Mouse (Mus musculus): ENCODE data around the gene Mymk. TPM values are rescaled to one million over a fixed set of nuclear protein-coding genes. Genes with fewer than 3 reads are reported as not detected.

Gene Mymk
- polyA plus RNA-seq (2011; ENCODE audit: insufficient read depth, insufficient read length, low replicate concordance, missing spikeins): not detected in 2 replicates

GRCm38 (mm10) chr2:27071978-27072377 is at the start of gene Mymk:
TSS of gene Mymk (minus strand) at chr2:27072179.
- WGBS: 76% methylated on average over 2 of the region's 2 CpGs
- no peak for TF ChIP-seq POLR2A (IDR thresholded peaks at IDR 0.05; ENCODE audit: borderline replicate concordance, control insufficient read depth, low read depth, low read length)
- no peak for TF ChIP-seq CTCF (IDR thresholded peaks at IDR 0.05; ENCODE audit: control insufficient read depth, insufficient read depth, low read length)
- Histone ChIP-seq H3K4me3 (replicated peaks; ENCODE audit: control insufficient read depth, low read depth, low read length) (no peak within 1 kb of the TSS), H3K4me1 (ENCODE audit: control insufficient read depth, insufficient read depth, low read length) (no peaks in the 10 kb centered on the region), H3K27ac (ENCODE audit: control insufficient read depth, insufficient read depth, low read depth, low read length, poor library complexity) (no peak within 1 kb of the TSS)

- 52% methylated on average over 8 of the region's 8 CpGs for WGBS
- no peak overlapping the region for H3K27ac ChIP-seq (ENCODE audit: control insufficient read depth, insufficient read depth, low read depth, low read length, poor library complexity)
Measured at GRCm38 (mm10) chr2:27120241-27120641, 48.3 kb upstream of the Mymk start.

GRCm38 (mm10) chr2:27119766-27120165 is 47.8 kb upstream of the Mymk start:
- no peak for TF ChIP-seq POLR2A (IDR thresholded peaks at IDR 0.05; ENCODE audit: borderline replicate concordance, control insufficient read depth, low read depth, low read length)
- WGBS: 82% methylated on average over 2 of the region's 2 CpGs
- H3K27ac ChIP-seq (ENCODE audit: control insufficient read depth, insufficient read depth, low read depth, low read length, poor library complexity): no peak overlapping the region
- peaks cover 2% of the 10 kb centered on the region; the same call in 1 of the 2 replicates for H3K4me1 ChIP-seq (ENCODE audit: control insufficient read depth, insufficient read depth, low read length)
- H3K4me3 ChIP-seq (replicated peaks; ENCODE audit: control insufficient read depth, low read depth, low read length): no peak overlapping the region

More at GRCm38 (mm10) chr2:27120241-27120641, 48.3 kb upstream of the Mymk start:
- Histone ChIP-seq H3K4me1 (ENCODE audit: control insufficient read depth, insufficient read depth, low read length) (peaks cover 2% of the 10 kb centered on the region; the same call in 1 of the 2 replicates), H3K4me3 (replicated peaks; ENCODE audit: control insufficient read depth, low read depth, low read length) (no peak overlapping the region)
- TF ChIP-seq POLR2A (IDR thresholded peaks at IDR 0.05; ENCODE audit: borderline replicate concordance, control insufficient read depth, low read depth, low read length): no peak
- TF ChIP-seq CTCF (IDR thresholded peaks at IDR 0.05; ENCODE audit: control insufficient read depth, insufficient read depth, low read length): no peak

- 66% methylated on average over 4 of the region's 4 CpGs for WGBS
- H3K4me1 ChIP-seq (ENCODE audit: control insufficient read depth, insufficient read depth, low read length): peaks cover 2% of the 10 kb centered on the region; the same call in 1 of the 2 replicates
- no peak overlapping the region for H3K27ac ChIP-seq (ENCODE audit: control insufficient read depth, insufficient read depth, low read depth, low read length, poor library complexity)
- no peak overlapping the region for H3K4me3 ChIP-seq (replicated peaks; ENCODE audit: control insufficient read depth, low read depth, low read length)
- TF ChIP-seq CTCF (IDR thresholded peaks at IDR 0.05; ENCODE audit: control insufficient read depth, insufficient read depth, low read length) (no peak), POLR2A (IDR thresholded peaks at IDR 0.05; ENCODE audit: borderline replicate concordance, control insufficient read depth, low read depth, low read length) (no peak)
Measured at GRCm38 (mm10) chr2:27118452-27118851, 46.5 kb upstream of the Mymk start.

- Histone ChIP-seq H3K27ac (ENCODE audit: control insufficient read depth, insufficient read depth, low read depth, low read length, poor library complexity) (no peak overlapping the region), H3K4me3 (replicated peaks; ENCODE audit: control insufficient read depth, low read depth, low read length) (no peak overlapping the region), H3K4me1 (ENCODE audit: control insufficient read depth, insufficient read depth, low read length) (no peaks in the 10 kb centered on the region)
- TF ChIP-seq POLR2A (IDR thresholded peaks at IDR 0.05; ENCODE audit: borderline replicate concordance, control insufficient read depth, low read depth, low read length): no peak
- 87% methylated on average over 10 of the region's 10 CpGs for WGBS
Measured at GRCm38 (mm10) chr2:27114169-27114568, 42.2 kb upstream of the Mymk start.

GRCm38 (mm10) chr2:27112585-27112984 is 40.6 kb upstream of the Mymk start:
- no peak overlapping the region for H3K27ac ChIP-seq (ENCODE audit: control insufficient read depth, insufficient read depth, low read depth, low read length, poor library complexity)
- TF ChIP-seq CTCF (IDR thresholded peaks at IDR 0.05; ENCODE audit: control insufficient read depth, insufficient read depth, low read length) (no peak), POLR2A (IDR thresholded peaks at IDR 0.05; ENCODE audit: borderline replicate concordance, control insufficient read depth, low read depth, low read length) (no peak)
- WGBS: 84% methylated on average over 20 of the region's 20 CpGs

GRCm38 (mm10) chr2:27109052-27109451 is 37.1 kb upstream of the Mymk start:
- 79% methylated on average over 5 of the region's 5 CpGs for WGBS
- H3K4me1 ChIP-seq (ENCODE audit: control insufficient read depth, insufficient read depth, low read length): no peaks in the 10 kb centered on the region
- H3K27ac ChIP-seq (ENCODE audit: control insufficient read depth, insufficient read depth, low read depth, low read length, poor library complexity): no peak overlapping the region
- TF ChIP-seq CTCF (IDR thresholded peaks at IDR 0.05; ENCODE audit: control insufficient read depth, insufficient read depth, low read length): no peak
- no peak for TF ChIP-seq POLR2A (IDR thresholded peaks at IDR 0.05; ENCODE audit: borderline replicate concordance, control insufficient read depth, low read depth, low read length)
- H3K4me3 ChIP-seq (replicated peaks; ENCODE audit: control insufficient read depth, low read depth, low read length): no peak overlapping the region

More at GRCm38 (mm10) chr2:27112585-27112984, 40.6 kb upstream of the Mymk start:
- no peaks in the 10 kb centered on the region for H3K4me1 ChIP-seq (ENCODE audit: control insufficient read depth, insufficient read depth, low read length)
- no peak overlapping the region for H3K4me3 ChIP-seq (replicated peaks; ENCODE audit: control insufficient read depth, low read depth, low read length)

- H3K27ac ChIP-seq (ENCODE audit: control insufficient read depth, insufficient read depth, low read depth, low read length, poor library complexity): no peak overlapping the region
- H3K4me1 ChIP-seq (ENCODE audit: control insufficient read depth, insufficient read depth, low read length): no peaks in the 10 kb centered on the region
- TF ChIP-seq POLR2A (IDR thresholded peaks at IDR 0.05; ENCODE audit: borderline replicate concordance, control insufficient read depth, low read depth, low read length) (no peak), CTCF (IDR thresholded peaks at IDR 0.05; ENCODE audit: control insufficient read depth, insufficient read depth, low read length) (no peak)
- WGBS: 71% methylated on average over 2 of the region's 2 CpGs
- H3K4me3 ChIP-seq (replicated peaks; ENCODE audit: control insufficient read depth, low read depth, low read length): no peak overlapping the region
Measured at GRCm38 (mm10) chr2:27108144-27108543, 36.2 kb upstream of the Mymk start.

GRCm38 (mm10) chr2:27106816-27107215 is 34.8 kb upstream of the Mymk start:
- Histone ChIP-seq H3K27ac (ENCODE audit: control insufficient read depth, insufficient read depth, low read depth, low read length, poor library complexity) (no peak overlapping the region), H3K4me3 (replicated peaks; ENCODE audit: control insufficient read depth, low read depth, low read length) (no peak overlapping the region), H3K4me1 (ENCODE audit: control insufficient read depth, insufficient read depth, low read length) (no peaks in the 10 kb centered on the region)
- WGBS: 86% methylated on average over 3 of the region's 3 CpGs
- no peak for TF ChIP-seq CTCF (IDR thresholded peaks at IDR 0.05; ENCODE audit: control insufficient read depth, insufficient read depth, low read length)
- no peak for TF ChIP-seq POLR2A (IDR thresholded peaks at IDR 0.05; ENCODE audit: borderline replicate concordance, control insufficient read depth, low read depth, low read length)
